8 mouse cellular contexts compared by ENCODE assay signal in the genomic region with DNA sequence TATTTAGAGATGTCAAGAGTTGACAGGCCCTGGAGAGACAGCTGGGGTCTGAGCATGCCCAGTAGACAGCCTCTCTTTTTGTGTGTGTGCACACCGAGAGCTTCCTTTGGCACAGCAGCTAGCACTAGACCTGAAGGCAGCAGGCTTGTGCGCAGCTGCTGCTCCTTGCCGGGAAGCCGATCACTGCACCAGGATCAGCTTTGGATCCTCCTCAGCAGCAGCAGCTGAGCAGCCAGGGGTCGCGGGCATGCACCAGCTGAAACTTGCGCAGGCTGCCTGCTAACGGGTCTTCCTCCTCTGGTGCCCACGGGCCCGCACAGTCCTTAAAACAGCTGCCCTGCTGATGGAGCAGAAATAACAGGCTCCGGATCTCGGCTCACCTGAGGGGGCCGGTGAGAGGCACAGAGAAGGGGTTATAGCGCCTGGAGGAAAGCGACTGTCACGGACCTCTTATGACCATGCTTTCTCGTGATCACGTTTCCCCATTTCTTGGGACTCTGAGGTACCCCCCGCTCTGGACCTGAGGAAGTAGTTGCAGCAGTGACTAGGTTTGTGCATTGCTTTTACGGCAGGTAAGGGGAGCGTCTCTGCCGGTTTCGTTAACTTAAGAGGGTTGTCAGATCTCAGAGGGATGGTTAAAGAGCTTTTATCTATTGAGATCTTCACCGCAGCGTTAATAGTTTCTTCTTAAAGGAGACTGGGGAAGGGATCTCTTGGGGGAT. TPM values are rescaled to one million over a fixed set of nuclear protein-coding genes. Genes with fewer than 3 reads are reported as not detected.
DNase-seq lines count a peak whose midpoint lies in the region; ATAC-seq and TF ChIP-seq lines count a peak whose summit lies in the region.

No protein-coding gene starts in this region.

- no peaks in the 10 kb centered on the region for H3K4me1 ChIP-seq in cerebellum, adult 2 months (ENCODE audit: control insufficient read depth, insufficient read depth, low read length)
- no peaks in the 10 kb centered on the region for H3K4me1 ChIP-seq in ES-Bruce4 (ENCODE audit: control insufficient read depth, insufficient read depth, low read length)
- no peaks in the 10 kb centered on the region for H3K4me1 ChIP-seq in forebrain, embryonic 14.5 days (ENCODE audit: control insufficient read depth, insufficient read depth, low read length)
- no peaks in the 10 kb centered on the region for H3K4me1 ChIP-seq in liver, embryonic 14.5 days (replicated peaks; ENCODE audit: control insufficient read depth in 2 of 2, insufficient read depth in 2 of 2, low read length in 1 of 2)

- H3K27ac ChIP-seq in cerebellum, adult 2 months (ENCODE audit: insufficient read depth, low read length): no peak overlapping the region
- H3K27ac ChIP-seq in ES-Bruce4 (ENCODE audit: insufficient read depth, low read length): no peak overlapping the region
- H3K27ac ChIP-seq in forebrain, embryonic 14.5 days (ENCODE audit: low read depth, low read length): peak overlapping the region; percentile 59
- H3K27ac ChIP-seq in liver, embryonic 14.5 days: no peak overlapping the region

- no peak for TF ChIP-seq EP300 in ES-Bruce4 (IDR thresholded peaks at IDR 0.05; ENCODE audit: insufficient read depth, low read depth, low read length)
- TF ChIP-seq EP300 in liver, embryonic 14.5 days (IDR thresholded peaks at IDR 0.05; ENCODE audit: low read depth): no peak

- peak overlapping the region; percentile 6; the same call in 1 of the 2 replicates for H3K9ac ChIP-seq in ES-Bruce4 (ENCODE audit: low read depth, poor library complexity, severe bottlenecking)
- peak overlapping the region; percentile 70 for H3K9ac ChIP-seq in forebrain, embryonic 14.5 days (ENCODE audit: low read length)
- H3K9ac ChIP-seq in liver, embryonic 14.5 days (replicated peaks): no peak overlapping the region

- ATAC-seq in forebrain, embryonic 14.5 days: peak; percentile 96
- ATAC-seq in liver, embryonic 14.5 days (ENCODE audit: insufficient read depth): no peak

- H3K9me3 ChIP-seq in ES-Bruce4 (replicated peaks; ENCODE audit: control insufficient read depth, insufficient read depth, low read length, poor library complexity, severe bottlenecking): no peaks in the 10 kb centered on the region
- no peaks in the 10 kb centered on the region for H3K9me3 ChIP-seq in forebrain, embryonic 14.5 days (replicated peaks; ENCODE audit: control insufficient read depth, low read length)
- no peaks in the 10 kb centered on the region for H3K9me3 ChIP-seq in liver, embryonic 14.5 days (ENCODE audit: control insufficient read depth, low read length)

- WGBS in cerebellum, adult 2 months: 4% methylated on average over 25 of the region's 25 CpGs
- WGBS in forebrain, embryonic 14.5 days: 2% methylated on average over 25 of the region's 25 CpGs
- WGBS in liver, embryonic 14.5 days (ENCODE audit: insufficient replicate concordance): 2% methylated on average over 25 of the region's 25 CpGs

- intact Hi-C loops in gastrocnemius, postnatal 36 days (cut with DNase I): no loop called here

- peak overlapping the region; percentile 74 for H3K4me2 ChIP-seq in forebrain, embryonic 14.5 days (ENCODE audit: low read length)
- H3K4me2 ChIP-seq in liver, embryonic 14.5 days (ENCODE audit: low read depth): peak overlapping the region; percentile 48

- TF ChIP-seq POLR2A in cerebellum, adult 2 months (IDR thresholded peaks at IDR 0.05; ENCODE audit: borderline replicate concordance, insufficient read depth, low read length): no peak
- no peak for TF ChIP-seq POLR2A in ES-Bruce4 (IDR thresholded peaks at IDR 0.05; ENCODE audit: insufficient read depth, low read length)

- no peak overlapping the region for H3K4me3 ChIP-seq in cerebellum, adult 2 months (replicated peaks; ENCODE audit: insufficient read depth, low read depth, low read length)
- peak overlapping the region; percentile 56 for H3K4me3 ChIP-seq in ES-Bruce4 (ENCODE audit: low read depth, low read length)
- peak overlapping the region; percentile 44 for H3K4me3 ChIP-seq in forebrain, embryonic 14.5 days (ENCODE audit: low read depth, low read length)
- peak overlapping the region in 1 of 2 experiments; percentile 20; a peak in 2 of 4 replicates for H3K4me3 ChIP-seq in liver, embryonic 14.5 days (ENCODE audit: insufficient read depth in 1 of 2, low read depth in 2 of 2, low read length in 2 of 2)

- TF ChIP-seq CTCF in cerebellum, adult 2 months (IDR thresholded peaks at IDR 0.05; ENCODE audit: borderline replicate concordance, insufficient read depth, low read depth, low read length): no peak
- no peak for TF ChIP-seq CTCF in ES-Bruce4 (IDR thresholded peaks at IDR 0.05; ENCODE audit: low read depth, low read length)
- TF ChIP-seq CTCF in liver, embryonic 14.5 days (IDR thresholded peaks at IDR 0.05; ENCODE audit: low read depth): no peak

- H3K36me3 ChIP-seq in ES-Bruce4 (ENCODE audit: control insufficient read depth, insufficient read depth, low read length, poor library complexity, severe bottlenecking): no peaks in the 10 kb centered on the region
- no peaks in the 10 kb centered on the region for H3K36me3 ChIP-seq in forebrain, embryonic 14.5 days (ENCODE audit: control insufficient read depth, insufficient read depth, low read length)
- no peaks in the 10 kb centered on the region for H3K36me3 ChIP-seq in liver, embryonic 14.5 days (replicated peaks; ENCODE audit: control insufficient read depth, insufficient read depth, low read depth)

- peak; percentile 1 to 10 for DNase-seq in cerebellum, adult 2 months
- no peak for DNase-seq in cerebellum, adult 9-10 months
- DNase-seq in forebrain, embryonic 14.5 days (ENCODE audit: low spot score): peak; percentile 77
- DNase-seq in kidney, postnatal 14 days: peak; percentile 5
- no peak for DNase-seq in liver, embryonic 14.5 days (ENCODE audit: low read depth in 3 of 3, low spot score in 3 of 3)
- peak; percentile 73 for DNase-seq in right cerebral cortex, adult 18-20 months
- DNase-seq in gastrocnemius, postnatal 36 days: no peak

- H3K27me3 ChIP-seq in cerebellum, adult 2 months (ENCODE audit: control insufficient read depth, insufficient read depth, low read length): no peaks in the 10 kb centered on the region
- H3K27me3 ChIP-seq in ES-Bruce4 (ENCODE audit: control insufficient read depth, insufficient read depth, low read length, poor library complexity, severe bottlenecking): no peaks in the 10 kb centered on the region
- no peaks in the 10 kb centered on the region for H3K27me3 ChIP-seq in forebrain, embryonic 14.5 days (replicated peaks; ENCODE audit: control insufficient read depth, insufficient read depth, low read length)
- H3K27me3 ChIP-seq in liver, embryonic 14.5 days (ENCODE audit: control insufficient read depth, insufficient read depth, low read length): no peaks in the 10 kb centered on the region

RNA-seq across cellular contexts. Expression of gene Arhgap18, which starts 57.8 kb away (rescaled TPM):
- 3.8 and 4.3 TPM in 2 replicates for polyA plus RNA-seq in cerebellum, adult 2 months (2012; rRNA removed)
- polyA plus RNA-seq in ES-Bruce4 (2011; ENCODE audit: insufficient read depth, insufficient read length, low read depth, missing spikeins): 6.9 and 8.6 TPM in 2 replicates
- 18.0 and 18.4 TPM in 2 replicates for polyA plus RNA-seq in forebrain, embryonic 14.5 days (2014; fragmentation: Nextera tagmentation; extraction: Ambion mirVana)
- polyA plus RNA-seq in liver, embryonic 14.5 days (2012; rRNA removed): 2.3 and 3.5 TPM in 2 replicates
- polyA plus RNA-seq in liver, embryonic 14.5 days (2014; fragmentation: Nextera tagmentation; extraction: Ambion mirVana): 6.8 and 9.0 TPM in 2 replicates
- 1 to 10 TPM; 3.1 to 4.8 TPM for total RNA-seq in gastrocnemius, postnatal 36 days (2021)

Comparison
In these comparisons a context has a peak if more than half of its experiments do, and no peak if none do; other contexts are left out.
1. DNase-seq: peak in cerebellum, adult 2 months (2 of 2), forebrain, embryonic 14.5 days (single experiment), kidney, postnatal 14 days (single experiment) and right cerebral cortex, adult 18-20 months (single experiment); none in cerebellum, adult 9-10 months (single experiment), liver, embryonic 14.5 days (0 of 3) and gastrocnemius, postnatal 36 days (0 of 2).